Mouse (Mus musculus): Measurements from ENCODE around the gene Khsrp. TPM values are rescaled to one million over a fixed set of nuclear protein-coding genes. Genes with fewer than 3 reads are reported as not detected.
A peak's percentile ranks its signal among the peaks of the same experiment; 100 is the strongest.

Khsrp gene
- polyA plus RNA-seq, 1 experiment from 2014 or later = 25.8 TPM

DNA sequence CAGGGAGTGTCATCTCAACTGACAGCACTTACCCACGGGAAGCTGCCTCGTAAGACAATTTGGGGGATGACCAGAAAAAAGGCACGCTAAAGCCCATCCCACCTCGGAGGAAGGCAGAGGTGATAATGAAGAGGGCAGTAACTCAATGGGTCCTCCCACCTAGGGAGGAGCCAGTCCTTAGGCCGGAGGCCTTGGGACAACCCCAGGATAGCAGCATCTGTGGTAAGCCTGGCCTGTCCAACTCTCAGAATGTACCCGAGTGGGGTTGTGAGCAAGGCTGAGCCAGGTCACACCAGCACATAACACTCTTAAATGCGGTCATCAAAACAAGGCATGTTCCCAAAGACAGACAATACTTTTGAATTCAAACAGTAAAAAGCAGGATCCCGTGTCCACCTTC, 1.6 kb downstream of the Khsrp start:
- Histone ChIP-seq H3K27ac (replicated peaks) (peak overlapping the region; percentile 91; the same call in 1 of the 2 replicates), H3K4me1 (peaks cover 28% of the 10 kb centered on the region)

DNA sequence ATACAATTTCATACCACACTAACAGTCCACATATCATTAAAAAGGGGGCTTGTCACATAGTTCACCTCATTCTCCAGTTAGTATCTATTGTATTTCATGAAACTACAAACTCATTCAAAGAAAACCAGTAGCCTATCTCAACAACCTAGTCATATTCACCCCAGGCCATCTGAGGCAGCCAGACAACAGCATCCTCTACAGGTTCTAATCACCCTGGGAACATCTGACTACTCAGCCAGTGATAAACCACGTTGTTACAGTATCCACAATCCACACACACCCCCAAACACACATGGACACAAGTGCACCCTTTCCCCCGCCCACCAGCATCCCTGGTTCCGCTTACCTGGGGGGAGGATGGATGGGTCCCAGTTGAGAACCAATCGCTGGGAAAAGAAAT, 3.9 kb downstream of the Khsrp start:
- 90% methylated on average over 4 of the region's 4 CpGs for WGBS
- H3K9me3 ChIP-seq (replicated peaks) = no peaks in the 10 kb centered on the region
- ATAC-seq (ENCODE audit: low FRiP score) = no peak
- no peak overlapping the region for H3K27ac ChIP-seq (replicated peaks)
- no peak overlapping the region for H3K9ac ChIP-seq (replicated peaks)
- H3K27me3 ChIP-seq (replicated peaks) = no peaks in the 10 kb centered on the region
- peaks cover 58% of the 10 kb centered on the region for H3K36me3 ChIP-seq
- H3K4me3 ChIP-seq (replicated peaks) = no peak overlapping the region
- H3K4me1 ChIP-seq = peaks cover 23% of the 10 kb centered on the region
- no peak overlapping the region for H3K4me2 ChIP-seq

More for the DNA sequence above, 1.6 kb downstream of the Khsrp start:
- Histone ChIP-seq H3K4me3 (replicated peaks) (peak overlapping the region; percentile 64), H3K4me2 (peak overlapping the region; percentile 86), H3K36me3 (peaks cover 36% of the 10 kb centered on the region), H3K27me3 (replicated peaks) (no peaks in the 10 kb centered on the region), H3K9ac (replicated peaks) (peak overlapping the region; percentile 93), H3K9me3 (replicated peaks) (no peaks in the 10 kb centered on the region)
- 38% methylated on average over 8 of the region's 8 CpGs for WGBS
- ATAC-seq (ENCODE audit: low FRiP score) = no peak

DNA sequence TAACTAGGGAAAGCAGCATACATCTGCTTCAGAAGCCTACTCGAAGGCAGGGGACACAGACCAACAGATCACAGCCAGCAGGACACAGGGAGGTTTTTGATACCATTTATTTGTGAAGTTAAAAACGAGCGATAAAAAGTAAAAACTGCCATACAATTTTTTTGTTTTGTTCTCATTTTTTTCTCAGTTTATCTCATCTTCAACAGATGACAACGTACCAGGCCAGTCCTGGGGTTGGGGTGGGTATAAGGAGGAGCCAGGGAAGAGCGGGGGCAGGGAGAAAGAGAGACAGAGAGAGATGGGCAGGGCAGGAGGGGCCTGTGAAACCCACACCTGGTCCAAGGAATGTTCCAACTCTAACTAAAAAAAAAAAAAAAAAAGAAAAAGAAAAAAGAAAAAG, 10.4 kb downstream of the Khsrp start:
- no peak overlapping the region for H3K4me3 ChIP-seq (replicated peaks)
- no peaks in the 10 kb centered on the region for H3K27me3 ChIP-seq (replicated peaks)
- H3K27ac ChIP-seq (replicated peaks) = no peak overlapping the region
- ATAC-seq (ENCODE audit: low FRiP score) = no peak
- H3K9me3 ChIP-seq (replicated peaks) = no peaks in the 10 kb centered on the region
- H3K4me2 ChIP-seq = no peak overlapping the region
- H3K36me3 ChIP-seq = peaks cover 64% of the 10 kb centered on the region
- H3K9ac ChIP-seq (replicated peaks) = no peak overlapping the region
- whole genome bisulfite sequencing = 94% methylated on average over 5 of the region's 5 CpGs
- no peaks in the 10 kb centered on the region for H3K4me1 ChIP-seq

DNA sequence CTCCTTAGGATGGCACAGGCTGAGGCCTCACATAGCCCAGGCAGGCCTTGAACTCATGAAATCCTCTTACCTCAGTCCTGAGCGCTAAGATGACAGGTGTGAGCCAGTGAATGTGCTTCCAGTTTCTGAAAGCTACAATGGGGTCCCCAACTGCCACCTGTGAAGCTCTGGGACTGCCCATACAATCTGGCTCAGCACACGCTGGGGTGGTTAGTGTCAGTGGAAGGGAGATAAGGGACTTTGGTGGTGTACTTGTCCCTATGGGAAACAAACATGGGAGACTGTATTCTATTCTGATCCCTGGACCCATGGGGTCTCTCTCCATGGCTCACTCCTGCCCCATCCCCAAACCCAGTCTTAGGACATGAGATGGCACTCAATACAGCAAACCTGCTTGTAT, 11.6 kb downstream of the Khsrp start:
- Histone ChIP-seq H3K9ac (replicated peaks) (no peak overlapping the region), H3K27me3 (replicated peaks) (no peaks in the 10 kb centered on the region), H3K9me3 (replicated peaks) (no peaks in the 10 kb centered on the region), H3K36me3 (peaks cover 51% of the 10 kb centered on the region), H3K27ac (replicated peaks) (no peak overlapping the region), H3K4me1 (no peaks in the 10 kb centered on the region), H3K4me3 (replicated peaks) (no peak overlapping the region), H3K4me2 (no peak overlapping the region)
- 87% methylated on average over 2 of the region's 2 CpGs for WGBS
- ATAC-seq (ENCODE audit: low FRiP score) = no peak

DNA sequence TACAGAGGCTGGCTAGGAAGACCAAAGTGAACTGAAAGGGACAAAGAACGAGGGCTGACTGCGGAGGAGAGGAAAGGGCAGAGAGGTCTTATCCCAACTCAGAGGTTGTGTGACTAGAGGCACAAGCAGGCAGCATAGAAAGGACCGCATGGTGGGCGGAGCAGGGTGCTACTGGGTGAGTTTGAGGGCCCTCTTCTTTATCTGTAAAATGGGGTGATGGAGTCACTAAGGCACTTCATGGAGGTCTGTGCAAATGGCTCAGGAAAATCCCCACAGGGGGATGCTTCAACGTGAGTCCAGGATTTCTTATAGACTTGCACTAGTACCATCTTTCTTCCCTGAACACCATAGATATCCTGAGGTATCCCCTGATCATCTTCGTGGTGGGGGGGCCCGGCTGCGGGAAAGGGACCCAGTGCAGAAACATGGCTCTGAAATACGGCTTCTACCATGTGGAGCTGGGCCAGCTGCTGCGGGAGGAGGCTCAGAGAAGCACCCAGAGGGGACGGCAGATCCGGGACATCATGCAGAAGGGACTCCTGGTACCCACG, 19.0 kb downstream of the Khsrp start:
- peak; percentile 1; the same call in 1 of the 2 replicates for ATAC-seq (ENCODE audit: low FRiP score)
- Histone ChIP-seq H3K9me3 (replicated peaks) (no peaks in the 10 kb centered on the region), H3K4me3 (replicated peaks) (peak overlapping the region; percentile 83), H3K27me3 (replicated peaks) (no peaks in the 10 kb centered on the region; the same call in 1 of the 2 replicates), H3K4me1 (peaks cover 26% of the 10 kb centered on the region), H3K36me3 (peaks cover 20% of the 10 kb centered on the region), H3K4me2 (peak overlapping the region; percentile 88), H3K27ac (replicated peaks) (peak overlapping the region; percentile 98), H3K9ac (replicated peaks) (peak overlapping the region; percentile 84)
- WGBS = 76% methylated on average over 13 of the region's 13 CpGs

DNA sequence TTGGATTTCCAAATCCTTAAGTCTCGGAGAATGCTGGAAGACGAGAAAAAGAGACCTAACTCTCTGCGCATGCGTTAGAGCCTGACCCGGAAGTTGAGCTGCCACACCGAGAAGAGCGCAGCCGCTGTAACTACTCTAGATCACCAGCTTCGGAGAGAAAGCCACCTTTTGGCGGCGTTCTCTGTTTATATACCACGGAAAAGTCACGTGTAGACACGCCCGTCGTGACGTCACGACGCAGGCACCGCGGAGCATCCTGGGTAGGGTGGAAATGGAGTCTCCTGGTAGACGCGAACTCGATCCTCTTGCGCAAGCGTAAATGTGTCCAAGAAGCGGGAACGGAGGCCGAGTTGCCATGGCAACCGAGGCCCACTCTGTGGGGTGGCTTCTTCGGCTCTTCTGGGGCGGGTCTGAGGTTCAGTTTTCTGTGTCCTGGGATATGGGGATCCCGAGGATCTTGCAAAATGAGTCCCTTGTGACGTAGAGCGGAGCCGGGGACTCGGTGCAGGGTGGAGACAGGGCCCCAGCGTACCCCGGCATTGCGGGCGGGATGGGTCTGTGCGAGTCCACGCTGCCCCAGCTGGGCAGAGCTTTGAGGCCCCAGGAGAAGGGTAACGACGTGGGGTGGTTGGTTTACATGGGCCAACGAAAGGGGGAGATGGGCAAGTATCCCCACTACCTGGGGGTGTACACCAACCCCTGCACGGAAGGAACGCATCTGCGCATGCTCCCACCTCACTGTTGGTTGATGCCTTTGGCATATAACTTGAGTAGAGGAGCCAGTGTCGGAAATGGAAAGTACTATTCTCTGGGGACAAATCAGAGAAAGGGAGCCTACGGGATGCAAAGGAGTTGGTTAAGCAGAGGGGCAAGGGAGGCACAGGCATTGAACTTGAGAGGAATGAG, 19.8 kb downstream of the Khsrp start, which contains the start of the genes Gtf2f1 and Gm17949:
Gene Gtf2f1, minus strand, starts transcription at position 53 of the 906 bp plus-strand sequence.
Gene Gm17949, plus strand, starts transcription at position 234 of the 906 bp plus-strand sequence.
- H3K4me1 ChIP-seq = peaks cover 26% of the 10 kb centered on the region
- WGBS = under 1% methylated on average over 51 of the region's 51 CpGs
- H3K27ac ChIP-seq (replicated peaks) = peak within 1 kb of the TSS; percentile 98
- H3K27me3 ChIP-seq (replicated peaks) = no peaks in the 10 kb centered on the region; the same call in 1 of the 2 replicates
- H3K9ac ChIP-seq (replicated peaks) = peak within 1 kb of the TSS; percentile 84
- peaks cover 28% of the 10 kb centered on the region for H3K36me3 ChIP-seq
- H3K4me3 ChIP-seq (replicated peaks) = peak within 1 kb of the TSS; percentile 83
- peak within 1 kb of the TSS; percentile 90 for H3K4me2 ChIP-seq
- peak; percentile 94 for ATAC-seq (ENCODE audit: low FRiP score)
- no peaks in the 10 kb centered on the region for H3K9me3 ChIP-seq (replicated peaks)

- peak overlapping the region; percentile 77 for H3K9ac ChIP-seq (replicated peaks)
- H3K36me3 ChIP-seq = peaks cover 34% of the 10 kb centered on the region
- no peaks in the 10 kb centered on the region; the same call in 1 of the 2 replicates for H3K27me3 ChIP-seq (replicated peaks)
- no peaks in the 10 kb centered on the region for H3K9me3 ChIP-seq (replicated peaks)
- peak overlapping the region; percentile 90 for H3K4me2 ChIP-seq
- H3K4me3 ChIP-seq (replicated peaks) = peak overlapping the region; percentile 83
- WGBS = under 1% methylated on average over 19 of the region's 19 CpGs
- H3K4me1 ChIP-seq = peaks cover 26% of the 10 kb centered on the region
- H3K27ac ChIP-seq (replicated peaks) = peak overlapping the region; percentile 84
- peak; percentile 52 for ATAC-seq (ENCODE audit: low FRiP score)
These were observed 20.4 kb downstream of the Khsrp start for GRCm38 (mm10) chr17:57010911-57011235.

GRCm38 (mm10) chr17:57007137-57007905, 24.0 kb downstream of the Khsrp start:
- 95% methylated on average over 13 of the region's 13 CpGs for WGBS

DNA sequence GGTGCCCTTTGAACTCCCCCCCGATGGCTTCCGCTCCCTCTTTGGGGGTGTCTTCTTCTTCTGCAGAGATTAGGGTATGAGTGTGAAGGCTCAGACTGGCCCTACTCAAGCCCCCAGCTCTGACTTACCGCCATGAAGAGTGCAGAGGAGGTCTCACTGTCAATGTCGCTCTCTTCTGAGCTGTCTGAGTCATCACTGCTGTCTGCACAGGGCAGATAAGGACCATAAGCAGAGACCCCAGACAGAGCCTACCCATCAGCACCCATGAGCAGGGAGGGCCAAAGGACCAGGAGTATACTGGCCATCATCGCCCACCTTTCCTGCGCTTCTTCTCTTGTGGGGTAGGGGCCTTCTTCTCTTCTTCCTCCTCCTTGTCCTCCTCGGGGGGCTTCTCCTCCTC, 27.3 kb downstream of the Khsrp start:
- Histone ChIP-seq H3K9ac (replicated peaks) (no peak overlapping the region), H3K27ac (replicated peaks) (no peak overlapping the region), H3K27me3 (replicated peaks) (no peaks in the 10 kb centered on the region), H3K4me3 (replicated peaks) (no peak overlapping the region), H3K36me3 (peaks cover 80% of the 10 kb centered on the region), H3K4me2 (no peak overlapping the region), H3K4me1 (no peaks in the 10 kb centered on the region), H3K9me3 (replicated peaks) (no peaks in the 10 kb centered on the region)
- 95% methylated on average over 7 of the region's 7 CpGs for WGBS
- ATAC-seq (ENCODE audit: low FRiP score) = no peak

More at GRCm38 (mm10) chr17:57007137-57007905, 24.0 kb downstream of the Khsrp start:
- no peaks in the 10 kb centered on the region for H3K27me3 ChIP-seq (replicated peaks)
- H3K9ac ChIP-seq (replicated peaks) = no peak overlapping the region
- H3K4me3 ChIP-seq (replicated peaks) = no peak overlapping the region
- H3K9me3 ChIP-seq (replicated peaks) = no peaks in the 10 kb centered on the region
- H3K36me3 ChIP-seq = peaks cover 69% of the 10 kb centered on the region
- H3K4me2 ChIP-seq = no peak overlapping the region
- ATAC-seq (ENCODE audit: low FRiP score) = no peak
- H3K27ac ChIP-seq (replicated peaks) = no peak overlapping the region
- H3K4me1 ChIP-seq = peaks cover 21% of the 10 kb centered on the region

DNA sequence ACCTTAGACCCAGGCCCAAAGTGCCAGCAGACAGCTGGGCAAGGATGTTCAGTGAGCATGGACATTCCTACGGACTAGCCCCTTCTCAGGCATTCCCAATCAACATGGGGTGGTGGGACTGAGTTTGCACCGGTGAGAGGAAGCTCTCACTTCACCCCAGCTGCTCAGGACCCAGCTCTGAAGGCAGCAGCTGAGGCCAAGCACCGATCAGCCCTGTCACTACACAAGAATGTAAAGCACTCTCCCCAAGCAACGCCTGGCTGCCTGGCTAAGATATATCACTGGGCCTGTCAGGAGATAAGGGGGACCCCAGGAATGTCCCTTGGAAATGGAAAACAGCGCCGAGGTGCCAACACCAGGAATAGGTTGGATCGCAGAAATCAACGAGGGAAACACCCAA, 30.1 kb downstream of the Khsrp start:
- ATAC-seq (ENCODE audit: low FRiP score) = no peak
- Histone ChIP-seq H3K4me2 (no peak overlapping the region), H3K9ac (replicated peaks) (no peak overlapping the region), H3K4me3 (replicated peaks) (no peak overlapping the region), H3K36me3 (peaks cover 56% of the 10 kb centered on the region), H3K4me1 (peaks cover 20% of the 10 kb centered on the region), H3K9me3 (replicated peaks) (no peaks in the 10 kb centered on the region), H3K27me3 (replicated peaks) (no peaks in the 10 kb centered on the region), H3K27ac (replicated peaks) (no peak overlapping the region)
- WGBS = 77% methylated on average over 8 of the region's 8 CpGs

- H3K4me1 ChIP-seq = peaks cover 20% of the 10 kb centered on the region
- H3K4me3 ChIP-seq (replicated peaks) = no peak within 1 kb of the TSS
- H3K27ac ChIP-seq (replicated peaks) = no peak within 1 kb of the TSS
- H3K9ac ChIP-seq (replicated peaks) = no peak within 1 kb of the TSS
- WGBS = 84% methylated on average over 9 of the region's 9 CpGs
- no peaks in the 10 kb centered on the region for H3K27me3 ChIP-seq (replicated peaks)
- ATAC-seq (ENCODE audit: low FRiP score) = no peak
- H3K36me3 ChIP-seq = peaks cover 55% of the 10 kb centered on the region
- H3K9me3 ChIP-seq (replicated peaks) = no peaks in the 10 kb centered on the region
- no peak within 1 kb of the TSS for H3K4me2 ChIP-seq
These were observed 31.2 kb downstream of the Khsrp start, which contains the start of gene Pspn for GRCm38 (mm10) chr17:56999968-57000609. Pspn (minus strand) TSS chr17:57000018.

Data from neural tube, embryonic 15.5 days (tissue).